Mouse (Mus musculus) hindbrain, embryonic 11.5 days (tissue): ENCODE data around the gene Rbm19. TPM values are rescaled to one million over a fixed set of nuclear protein-coding genes. Genes with fewer than 3 reads are reported as not detected.
A peak's percentile ranks its signal among the peaks of the same experiment; 100 is the strongest.

Experiments used
- ATAC-seq: fragments of 200-750 bp; cut with Nextera tagmentation; 2 replicates; pipeline ENCODE4 v1.8.0; 2017; ENCODE audit warnings: mild to moderate bottlenecking, moderate TSS enrichment, moderate library complexity; ENCODE audit not compliant: low FRiP score
- DNase-seq: peaks from one replicate; pipeline ENCODE4 v3.0.0-alpha.2; 2015; ENCODE audit warnings: low spot score
- H3K27ac ChIP-seq: fragments of 300-500 bp; sonication (generic); 2 replicates; pipeline ENCODE4 v1.5.1; 2014; ENCODE audit warnings: mild to moderate bottlenecking, low read depth, low read length
- H3K27me3 ChIP-seq: fragments of 300-500 bp; sonication (generic); 2 replicates; pipeline ENCODE4 v1.6.1; 2014; ENCODE audit warnings: mild to moderate bottlenecking, low read length, moderate library complexity, mixed read lengths; ENCODE audit not compliant: control insufficient read depth, insufficient read depth
- H3K36me3 ChIP-seq: fragments of 300-500 bp; sonication (generic); 2 replicates; pipeline ENCODE4 v1.6.1; 2014; ENCODE audit warnings: mild to moderate bottlenecking, low read length, moderate library complexity, mixed read lengths; ENCODE audit not compliant: control insufficient read depth, insufficient read depth
- H3K4me1 ChIP-seq: fragments of 300-500 bp; sonication (generic); replicated peaks from 2 replicates; pipeline ENCODE4 v1.6.1; 2014; ENCODE audit warnings: low read length, mixed read lengths; ENCODE audit not compliant: control insufficient read depth, insufficient read depth
- H3K4me2 ChIP-seq: fragments of 300-500 bp; sonication (generic); replicated peaks from 2 replicates; pipeline ENCODE4 v1.6.1; 2014; ENCODE audit warnings: mild to moderate bottlenecking, low read depth, low read length
- H3K4me3 ChIP-seq: fragments of 300-500 bp; sonication (generic); 2 replicates; pipeline ENCODE4 v1.5.1; 2014; ENCODE audit warnings: low read depth, low read length
- H3K9ac ChIP-seq: fragments of 300-500 bp; sonication (generic); 2 replicates; pipeline ENCODE4 v1.6.1; 2014; ENCODE audit warnings: low read depth, low read length
- H3K9me3 ChIP-seq: fragments of 300-500 bp; sonication (generic); 2 replicates; pipeline ENCODE4 v1.6.1; 2016; ENCODE audit warnings: low read length; ENCODE audit not compliant: control insufficient read depth
- WGBS: fragments of 180-500 bp; shearing (Covaris S2); extraction: QIAGEN DNeasy Blood & Tissue Kit; methylation state at CpG from one replicate; pipeline ENCODE4 v1.1.7; 2014; 5-methylcytosine and 5-hydroxymethylcytosine counted together
- polyA plus RNA-seq: library from polyadenylated mRNA; unstranded; fragments of >200 nt; fragmentation: Nextera tagmentation; extraction: Ambion mirVana; gene quantifications from 2 replicates; pipeline ENCODE4 v1.2.1, GENCODE M21; 2014

Rbm19 gene
- polyA plus RNA-seq = 23.0 and 28.7 TPM in 2 replicates

- H3K4me2 ChIP-seq = peak within 1 kb of the TSS; percentile 90
- peak; percentile 89 for ATAC-seq
- 0 out of 2 replicates have a peak, but pooled peaks cover 3% of the 10 kb centered on the region for H3K4me1 ChIP-seq
- WGBS = under 1% methylated on average over 46 of the region's 46 CpGs
- H3K27me3 ChIP-seq = no peaks in the 10 kb centered on the region
- DNase-seq = peak; percentile 95
- no peaks in the 10 kb centered on the region for H3K9me3 ChIP-seq
- H3K9ac ChIP-seq = peak within 1 kb of the TSS; percentile 62
- peaks cover 4% of the 10 kb centered on the region for H3K36me3 ChIP-seq
- peak within 1 kb of the TSS; percentile 74 for H3K4me3 ChIP-seq
- H3K27ac ChIP-seq = no peak within 1 kb of the TSS
Observed at GRCm38 (mm10) chr5:120116261-120117050, at the start of gene Rbm19. TSS of gene Rbm19 (plus strand) at chr5:120116465.

- Histone ChIP-seq H3K9ac (no peak overlapping the region), H3K4me1 (no peaks in the 10 kb centered on the region), H3K36me3 (no peaks in the 10 kb centered on the region), H3K4me3 (no peak overlapping the region), H3K27me3 (no peaks in the 10 kb centered on the region), H3K27ac (no peak overlapping the region), H3K9me3 (no peaks in the 10 kb centered on the region), H3K4me2 (no peak overlapping the region)
- ATAC-seq (no peak), DNase-seq (no peak)
- WGBS = 52% methylated on average over 6 of the region's 6 CpGs
Observed at GRCm38 (mm10) chr5:120067266-120067665, 49.0 kb upstream of the Rbm19 start.

DNA sequence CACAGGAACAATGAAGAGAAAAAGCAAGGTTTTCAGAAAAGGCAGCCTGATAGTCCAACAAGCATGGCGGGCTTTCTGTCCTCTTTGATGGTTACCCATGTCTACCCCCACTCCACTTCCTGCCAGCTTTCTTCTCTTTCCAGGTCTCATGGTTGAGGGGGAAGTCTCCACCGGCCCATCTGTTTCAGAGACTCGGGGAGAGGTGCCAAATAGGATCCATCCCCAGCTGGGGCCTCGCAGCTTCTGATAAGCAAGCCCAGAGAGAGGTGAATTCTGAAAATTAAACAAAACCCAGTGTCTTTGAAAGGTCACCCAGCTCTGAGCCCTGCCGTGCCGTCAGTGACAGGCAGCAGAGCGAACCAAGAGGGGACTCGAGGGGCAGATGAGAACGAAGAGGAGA lies 42.2 kb upstream of the Rbm19 start:
- no peak overlapping the region for H3K4me3 ChIP-seq
- no peak for ATAC-seq
- 83% methylated on average over 9 of the region's 9 CpGs for WGBS
- no peak overlapping the region for H3K4me2 ChIP-seq
- H3K9me3 ChIP-seq = no peaks in the 10 kb centered on the region
- no peaks in the 10 kb centered on the region for H3K4me1 ChIP-seq
- no peak overlapping the region for H3K27ac ChIP-seq
- H3K9ac ChIP-seq = no peak overlapping the region
- no peaks in the 10 kb centered on the region for H3K27me3 ChIP-seq
- H3K36me3 ChIP-seq = no peaks in the 10 kb centered on the region
- DNase-seq = no peak

- 72% methylated on average over 9 of the region's 9 CpGs for WGBS
- H3K9ac ChIP-seq = no peak overlapping the region
- no peak overlapping the region for H3K27ac ChIP-seq
- H3K36me3 ChIP-seq = no peaks in the 10 kb centered on the region
- H3K4me1 ChIP-seq = no peaks in the 10 kb centered on the region
- ATAC-seq = no peak
- H3K9me3 ChIP-seq = no peaks in the 10 kb centered on the region
- no peak for DNase-seq
- no peak overlapping the region for H3K4me3 ChIP-seq
- no peak overlapping the region for H3K4me2 ChIP-seq
- no peaks in the 10 kb centered on the region for H3K27me3 ChIP-seq
Observed at GRCm38 (mm10) chr5:120080027-120080426, 36.2 kb upstream of the Rbm19 start.

DNA sequence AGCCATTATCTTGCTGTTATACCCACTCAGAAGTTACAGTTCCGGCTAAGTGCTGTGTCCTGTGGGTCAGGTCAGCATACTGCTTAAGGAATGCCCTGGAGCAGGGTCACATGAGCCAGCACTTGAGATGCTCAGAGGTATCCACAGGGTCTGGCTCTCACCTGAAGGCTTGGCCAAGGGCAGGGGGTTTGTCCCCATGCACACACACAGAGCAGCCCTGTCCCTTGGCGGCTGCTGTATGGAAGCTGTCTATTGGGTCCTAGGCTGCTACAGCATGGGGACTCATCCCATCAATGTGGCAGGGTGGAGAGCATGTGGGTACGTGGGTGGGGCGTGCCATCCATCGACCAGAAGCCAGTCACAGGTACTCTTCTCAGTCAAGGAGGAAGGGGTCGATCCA lies 35.8 kb upstream of the Rbm19 start:
- H3K27me3 ChIP-seq = no peaks in the 10 kb centered on the region
- H3K36me3 ChIP-seq = no peaks in the 10 kb centered on the region
- H3K9me3 ChIP-seq = no peaks in the 10 kb centered on the region
- no peak overlapping the region for H3K27ac ChIP-seq
- WGBS = 89% methylated on average over 6 of the region's 6 CpGs
- H3K9ac ChIP-seq = no peak overlapping the region
- H3K4me1 ChIP-seq = no peaks in the 10 kb centered on the region
- H3K4me3 ChIP-seq = no peak overlapping the region
- H3K4me2 ChIP-seq = no peak overlapping the region
- DNase-seq (no peak), ATAC-seq (no peak)

GRCm38 (mm10) chr5:120088561-120088960 lies 27.7 kb upstream of the Rbm19 start:
- no peak for ATAC-seq
- H3K4me3 ChIP-seq = no peak overlapping the region
- WGBS = under 1% methylated on average over 16 of the region's 16 CpGs

DNA sequence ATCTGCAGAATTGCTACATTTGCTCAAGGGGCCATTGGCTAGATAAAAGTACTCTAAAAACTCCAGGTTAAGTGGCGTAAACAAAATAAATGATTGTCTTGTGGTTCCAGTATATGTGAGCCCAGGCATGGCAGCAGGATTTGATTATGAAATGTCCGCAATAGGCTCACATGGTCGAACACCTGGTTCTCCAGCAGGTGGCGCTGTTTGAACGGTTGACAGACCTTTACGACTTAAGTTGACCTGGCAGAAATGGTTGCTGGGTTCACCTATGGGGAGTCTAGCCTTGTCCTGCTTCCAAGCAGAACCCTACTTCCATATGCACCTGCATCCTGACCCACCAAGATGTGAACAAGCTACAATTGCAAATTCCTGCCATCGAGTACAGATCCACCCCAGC lies 21.7 kb upstream of the Rbm19 start:
- Histone ChIP-seq H3K36me3 (no peaks in the 10 kb centered on the region), H3K9ac (no peak overlapping the region), H3K27me3 (no peaks in the 10 kb centered on the region), H3K4me2 (no peak overlapping the region), H3K27ac (no peak overlapping the region), H3K4me1 (no peaks in the 10 kb centered on the region), H3K9me3 (no peaks in the 10 kb centered on the region), H3K4me3 (no peak overlapping the region)
- 55% methylated on average over 7 of the region's 7 CpGs for WGBS
- ATAC-seq (no peak), DNase-seq (peak; percentile 65)

More at GRCm38 (mm10) chr5:120088561-120088960, 27.7 kb upstream of the Rbm19 start:
- no peak overlapping the region for H3K4me2 ChIP-seq
- H3K9ac ChIP-seq = no peak overlapping the region
- no peaks in the 10 kb centered on the region for H3K36me3 ChIP-seq
- H3K27ac ChIP-seq = no peak overlapping the region
- H3K9me3 ChIP-seq = no peaks in the 10 kb centered on the region
- H3K27me3 ChIP-seq = peaks cover 2% of the 10 kb centered on the region; the same call in 1 of the 2 replicates
- H3K4me1 ChIP-seq = no peaks in the 10 kb centered on the region
- DNase-seq = peak; percentile 98

- DNase-seq = no peak
- whole genome bisulfite sequencing = 56% methylated on average over 9 of the region's 9 CpGs
- no peaks in the 10 kb centered on the region for H3K36me3 ChIP-seq
- no peaks in the 10 kb centered on the region for H3K27me3 ChIP-seq
- no peaks in the 10 kb centered on the region for H3K9me3 ChIP-seq
- H3K9ac ChIP-seq = no peak overlapping the region
- no peak for ATAC-seq
- H3K27ac ChIP-seq = no peak overlapping the region
- no peak overlapping the region for H3K4me3 ChIP-seq
- no peaks in the 10 kb centered on the region for H3K4me1 ChIP-seq
- H3K4me2 ChIP-seq = no peak overlapping the region
Observed at GRCm38 (mm10) chr5:120097042-120097441, 19.2 kb upstream of the Rbm19 start.

DNA sequence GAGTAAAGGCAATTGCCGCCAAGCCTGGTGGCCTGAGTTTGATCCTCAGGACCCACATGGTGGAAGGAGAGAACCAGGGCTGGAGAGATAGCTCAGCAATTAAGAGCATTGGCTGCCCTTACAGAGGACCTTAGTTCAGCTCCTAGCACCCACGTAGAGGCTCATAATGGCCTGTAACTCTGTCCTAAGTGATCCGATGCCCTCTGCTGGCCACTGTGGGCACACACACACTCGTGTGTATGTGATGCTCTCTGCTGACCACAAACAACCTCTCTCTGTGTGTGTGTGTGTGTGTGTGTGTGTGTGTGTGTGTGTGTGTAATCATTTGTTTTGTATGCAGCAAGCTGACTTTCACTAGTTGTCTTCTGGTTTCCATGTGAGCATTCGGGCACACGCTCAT lies 15.5 kb upstream of the Rbm19 start:
- H3K9me3 ChIP-seq = no peaks in the 10 kb centered on the region
- H3K27ac ChIP-seq = no peak overlapping the region
- no peaks in the 10 kb centered on the region for H3K27me3 ChIP-seq
- no peak for DNase-seq
- no peak overlapping the region for H3K9ac ChIP-seq
- no peak for ATAC-seq
- no peaks in the 10 kb centered on the region for H3K36me3 ChIP-seq
- no peak overlapping the region for H3K4me3 ChIP-seq
- no peaks in the 10 kb centered on the region for H3K4me1 ChIP-seq
- no peak overlapping the region for H3K4me2 ChIP-seq
- 84% methylated on average over 6 of the region's 6 CpGs for WGBS
